Mouse (Mus musculus): ENCODE measurements around the gene Gm12166. TPM values are rescaled to one million over a fixed set of nuclear protein-coding genes. Genes with fewer than 3 reads are reported as not detected.

The Gm12166 gene
- total RNA-seq, 4 experiments from 2014 or later, result 0.43 to 1.3 (median 0.96) TPM

- peak; percentile 55 for DNase-seq (ENCODE audit: low spot score)
These were observed 36.1 kb downstream of the Gm12166 start for GRCm38 (mm10) chr11:46016061-46016460.

Small RNAs within 50 kb of the gene (microRNA-seq; reads per million reads assigned to microRNA genes)
- 1.7 reads per million for gene Mir8100

Other genes with a start within 250 kb of the Gm12166 start
- gene Clint1, start 200.3 kb downstream of the Gm12166 start, total RNA-seq (2022), result 10 to 100 TPM; 45.7 to 48.2 (median 47.2) TPM
- 1 to 10 TPM; 2.1 to 3.5 (median 3.1) TPM for gene Lsm11, start 107.4 kb downstream of the Gm12166 start, total RNA-seq (2022)
- gene Thg1l, start 96.8 kb downstream of the Gm12166 start, total RNA-seq (2022), result 1 to 10 TPM; 4.2 to 6.1 (median 4.7) TPM
- under 1 TPM in 3 of 4 experiments, not detected in 1; 0.22 to 0.26 (median 0.25) TPM for gene Sox30, start 72.0 kb downstream of the Gm12166 start, total RNA-seq (2022)
- gene Adam19, start 3.7 kb upstream of the Gm12166 start, total RNA-seq (2022), result 10 to 100 TPM; 17.7 to 42.4 (median 24.0) TPM
- under 1 TPM in 1 of 4 experiments, not detected in 3; 0.08 TPM for gene Nipal4, start 114.2 kb upstream of the Gm12166 start, total RNA-seq (2022)
- not detected for gene Fndc9, start 183.2 kb upstream of the Gm12166 start, total RNA-seq (2022)